Mouse (Mus musculus) C2C12 (cell line): ENCODE data around the gene Ebi3. TPM values are rescaled to one million over a fixed set of nuclear protein-coding genes. Genes with fewer than 3 reads are reported as not detected.
"Not testable (repeated sequence)": the region's sequence is repeated elsewhere in the genome, so short reads cannot be mapped to it uniquely, and the experiment has no call there.

Source experiments
- H3K27me3 ChIP-seq: one replicate; pipeline ENCODE4 v1.6.1; 2011; ENCODE audit not compliant: control insufficient read depth, insufficient read depth, insufficient read length
- H3K36me3 ChIP-seq: one replicate; pipeline ENCODE4 v1.6.1; 2011; ENCODE audit not compliant: control insufficient read depth, insufficient read depth
- H3K4me3 ChIP-seq: one replicate; pipeline ENCODE4 v1.5.1; 2011; ENCODE audit warnings: mild to moderate bottlenecking, control low read depth; ENCODE audit not compliant: poor library complexity, insufficient read depth, severe bottlenecking
- H3K79me2 ChIP-seq: one replicate; pipeline ENCODE4 v1.6.1; 2011; ENCODE audit not compliant: control insufficient read depth, insufficient read depth
- H3K79me3 ChIP-seq: one replicate; pipeline ENCODE4 v1.6.1; 2011; ENCODE audit warnings: low read depth, control low read depth
- H3ac ChIP-seq: one replicate; pipeline ENCODE3; 2011; ENCODE audit warnings: low read depth; ENCODE audit not compliant: control insufficient read depth, insufficient read length
- CEBPB ChIP-seq: IDR thresholded peaks from one replicate; pipeline ENCODE4 v1.6.1; 2011; ENCODE audit warnings: low read depth, mild to moderate bottlenecking, control low read depth, moderate library complexity
- CTCF ChIP-seq: IDR thresholded peaks from one replicate; pipeline ENCODE4 v1.5.1; 2011; ENCODE audit not compliant: control insufficient read depth, insufficient read depth, insufficient read length
- FOSL1 ChIP-seq: IDR thresholded peaks from one replicate; pipeline ENCODE4 v1.8.0; 2011; ENCODE audit warnings: mild to moderate bottlenecking, low read length; ENCODE audit not compliant: poor library complexity, insufficient read depth, severe bottlenecking
- MAX ChIP-seq: IDR thresholded peaks from one replicate; pipeline ENCODE4 v1.6.1; 2011; ENCODE audit warnings: mild to moderate bottlenecking, control low read depth
- MYOD1 ChIP-seq: IDR thresholded peaks from one replicate; pipeline ENCODE4 v1.6.1; 2011; ENCODE audit warnings: low read depth; ENCODE audit not compliant: control insufficient read depth, insufficient read length
- MYOG ChIP-seq: IDR thresholded peaks from one replicate; pipeline ENCODE4 v1.6.1; 2011; ENCODE audit not compliant: control insufficient read depth, insufficient read length; ENCODE audit errors: extremely low read depth
- USF1 ChIP-seq: IDR thresholded peaks from one replicate; pipeline ENCODE4 v1.6.1; 2011; ENCODE audit warnings: low read depth, mild to moderate bottlenecking, control low read depth, moderate library complexity
- polyA plus RNA-seq: library from polyadenylated mRNA; unstranded; fragments of >200 nt; fragmentation: generic; extraction: Trizol; gene quantifications from one replicate; pipeline ENCODE4 v1.2.1, GENCODE M21; 2012; ENCODE audit warnings: missing spikeins

Gene Ebi3
- polyA plus RNA-seq, 1 experiment = not detected

DNA sequence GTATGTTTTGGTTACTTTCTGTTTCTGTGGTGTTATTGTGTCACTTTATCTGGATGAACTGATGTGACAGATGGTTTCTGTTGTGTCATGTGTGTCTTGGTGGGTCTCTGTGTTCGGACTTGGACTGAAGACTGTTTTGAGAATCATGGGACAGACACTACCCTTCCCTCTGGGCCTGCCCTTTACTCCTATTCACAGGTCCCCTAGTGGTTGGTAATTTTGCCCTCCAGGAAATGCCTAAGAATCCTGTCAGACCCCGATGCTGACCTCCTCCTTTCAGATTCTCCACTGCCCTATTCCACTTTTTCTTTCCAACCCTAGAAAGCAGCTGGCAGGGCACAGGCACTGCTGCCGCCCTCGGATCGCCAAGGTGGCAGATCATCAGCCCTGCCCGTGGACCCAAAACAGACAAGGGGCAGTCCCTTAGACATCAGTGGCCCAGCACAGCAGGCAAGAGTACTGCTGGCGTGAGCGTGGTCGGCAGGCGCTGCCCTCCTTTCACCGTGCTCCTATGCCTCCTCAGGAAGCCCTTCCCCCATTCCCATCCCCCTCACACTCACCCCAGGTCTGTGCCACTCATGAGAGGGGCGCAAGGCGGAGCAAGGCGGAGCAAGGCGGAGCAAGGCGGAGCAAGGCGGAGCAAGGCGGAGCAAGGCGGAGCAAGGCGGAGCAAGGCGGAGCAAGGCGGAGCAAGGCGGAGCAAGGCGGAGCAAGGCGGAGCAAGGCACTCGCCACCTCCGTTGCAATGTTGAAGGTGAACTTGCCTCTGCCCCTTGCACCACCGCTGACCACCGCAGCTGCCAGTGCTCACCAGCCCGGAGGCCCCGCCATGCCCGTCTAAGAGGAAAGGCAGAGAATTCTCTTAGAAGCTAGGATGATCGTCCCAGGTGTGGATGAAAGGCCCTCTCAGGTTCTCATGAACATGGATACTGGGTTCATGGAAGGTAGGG lies 20.6 kb upstream of the Ebi3 start:
- Histone ChIP-seq H3K27me3 (no peaks in the 10 kb centered on the region), H3K4me3 (no peak overlapping the region), H3K36me3 (no peaks in the 10 kb centered on the region), H3ac (peak overlapping the region; percentile 74), H3K79me2 (no peaks in the 10 kb centered on the region), H3K79me3 (no peaks in the 10 kb centered on the region)
- TF ChIP-seq MAX (no peak), MYOG (no peak), CEBPB (no peak), FOSL1 (no peak), MYOD1 (no peak), CTCF (no peak), USF1 (no peak)

GRCm38 (mm10) chr17:55932635-55933034 lies 19.8 kb upstream of the Ebi3 start:
- no peak overlapping the region for H3ac ChIP-seq
- H3K36me3 ChIP-seq = no peaks in the 10 kb centered on the region
- no peak overlapping the region for H3K4me3 ChIP-seq
- H3K79me3 ChIP-seq = no peaks in the 10 kb centered on the region
- H3K27me3 ChIP-seq = no peaks in the 10 kb centered on the region
- H3K79me2 ChIP-seq = no peaks in the 10 kb centered on the region
- no peak for TF ChIP-seq MAX
- no peak for TF ChIP-seq CEBPB
- no peak for TF ChIP-seq CTCF
- no peak for TF ChIP-seq FOSL1
- TF ChIP-seq USF1 = no peak
- no peak for TF ChIP-seq MYOD1
- no peak for TF ChIP-seq MYOG

DNA sequence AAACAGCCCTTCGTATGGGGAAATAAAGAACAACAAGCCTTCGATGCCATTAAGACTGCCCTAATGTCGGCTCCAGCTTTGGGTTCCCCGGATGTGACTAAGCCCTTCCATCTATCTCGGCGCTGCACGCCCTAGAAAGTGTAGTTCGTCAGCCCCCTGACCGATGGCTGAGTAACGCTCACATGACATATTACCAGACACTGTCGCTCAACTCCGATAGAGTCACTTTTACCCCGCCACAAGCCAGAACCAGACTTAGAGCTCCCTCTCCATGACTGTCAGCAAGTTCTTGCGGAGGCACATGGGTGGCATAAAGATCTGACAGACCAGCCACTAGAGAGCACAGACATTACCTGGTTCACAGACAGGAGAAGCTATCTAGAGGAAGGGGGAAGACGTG lies 19.2 kb upstream of the Ebi3 start:
- no peaks in the 10 kb centered on the region for H3K79me3 ChIP-seq

DNA sequence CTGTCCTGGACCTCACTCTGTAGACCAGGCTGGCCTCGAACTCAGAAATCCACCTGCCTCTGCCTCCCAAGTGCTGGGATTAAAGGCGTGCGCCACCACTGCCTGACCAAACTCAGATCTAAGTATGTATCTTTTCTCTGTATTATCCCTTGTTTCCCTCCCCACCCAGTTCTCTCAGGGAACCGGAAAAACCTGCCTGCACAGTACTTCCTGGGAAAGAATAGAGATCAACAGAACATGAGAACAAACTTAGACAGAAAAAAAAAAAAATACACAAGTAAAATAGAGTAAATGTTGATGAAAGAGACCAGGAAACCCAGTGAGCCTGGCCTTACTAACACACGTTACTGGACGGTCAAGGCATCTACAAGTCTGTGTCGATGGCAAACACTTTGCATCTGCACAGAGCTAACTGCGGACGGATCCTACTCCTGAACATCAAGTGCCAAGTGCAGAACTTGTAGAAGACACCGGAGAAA lies 8.0 kb upstream of the Ebi3 start:
- H3K27me3 ChIP-seq, H3K36me3 ChIP-seq, H3ac ChIP-seq, H3K79me3 ChIP-seq, H3K79me2 ChIP-seq: not testable (repeated sequence)
- H3K4me3 ChIP-seq = peak overlapping the region; percentile 39

More for the DNA sequence above, 19.2 kb upstream of the Ebi3 start:
- Histone ChIP-seq H3K27me3 (no peaks in the 10 kb centered on the region), H3K79me2 (no peaks in the 10 kb centered on the region), H3K4me3 (no peak overlapping the region), H3K36me3 (no peaks in the 10 kb centered on the region), H3ac (no peak overlapping the region)
- TF ChIP-seq MYOD1 (no peak), MAX (no peak), CTCF (no peak), MYOG (no peak), USF1 (no peak), FOSL1 (no peak), CEBPB (no peak)

- H3K27me3 ChIP-seq, H3K79me3 ChIP-seq, H3K36me3 ChIP-seq, H3K79me2 ChIP-seq: not testable (repeated sequence)
- peak overlapping the region; percentile 39 for H3K4me3 ChIP-seq
- H3ac ChIP-seq = peak overlapping the region; percentile 64
Observed at GRCm38 (mm10) chr17:55944866-55945682, 7.4 kb upstream of the Ebi3 start.
